18 mouse cellular contexts compared by ENCODE assay signal in genomic region chr17:7413336-7413735, GRCm38 (mm10). TPM values are rescaled to one million over a fixed set of nuclear protein-coding genes. Genes with fewer than 3 reads are reported as not detected.
"Had no signal": no experiment of that assay in that cellular context is flagged by ENCODE, and none has a peak within 500 bp of the region (broad histone marks: within the 10 kb centered on the region; RNA-seq: fewer than 3 reads in every experiment).

No protein-coding gene starts in this region.

RNA-seq across cellular contexts. Expression of gene Unc93a2, which starts 28.1 kb away (rescaled TPM):
- total RNA-seq: megakaryocyte progenitor cell, adult 5-6 weeks; midbrain, postnatal 0 days; monocyte, adult 5-6 weeks; neutrophil, adult 5-6 weeks had no signal
- polyA plus RNA-seq: lung, embryonic 15.5 days; lung, postnatal 0 days; macrophage; midbrain, embryonic 11.5 days; midbrain, embryonic 13.5 days; neural tube, embryonic 12.5 days; neural tube, embryonic 14.5 days; spleen, adult 2 months; stomach, embryonic 15.5 days had no signal

RNA-seq across cellular contexts. Expression of gene Gm49630, which starts 41.6 kb away (rescaled TPM):
- total RNA-seq: megakaryocyte progenitor cell, adult 5-6 weeks; midbrain, postnatal 0 days; monocyte, adult 5-6 weeks; neutrophil, adult 5-6 weeks had no signal
- polyA plus RNA-seq: liver, embryonic 16.5 days; lung, embryonic 15.5 days; lung, postnatal 0 days; macrophage; midbrain, embryonic 11.5 days; midbrain, embryonic 13.5 days; midbrain, embryonic 15.5 days; midbrain, postnatal 0 days; neural tube, embryonic 12.5 days; neural tube, embryonic 14.5 days; spleen, adult 2 months; stomach, embryonic 15.5 days; stomach, postnatal 0 days; thymus, adult 2 months; urinary bladder, adult 2 months had no signal
